Mouse (Mus musculus) olfactory bulb, adult 2 months (tissue): ENCODE measurements at regions not wholly inside any gene's neighbourhood (a gene's known extent, or its start where the extent isn't known, plus 50 kb on each side); places are given as distances from the start of the nearest gene placed in this dataset.

Experiments
- CTCF ChIP-seq: fragments of 200-500 bp; IDR thresholded peaks from 2 replicates; pipeline ENCODE4 v1.5.1; 2012; ENCODE audit warnings: low read depth, mild to moderate bottlenecking, low read length, moderate library complexity; ENCODE audit not compliant: insufficient read depth
- POLR2A ChIP-seq: fragments of 200-500 bp; IDR thresholded peaks from 2 replicates; pipeline ENCODE4 v1.6.1; 2012; ENCODE audit warnings: mild to moderate bottlenecking, low read depth, low read length, moderate library complexity; ENCODE audit not compliant: insufficient read depth

DNA sequence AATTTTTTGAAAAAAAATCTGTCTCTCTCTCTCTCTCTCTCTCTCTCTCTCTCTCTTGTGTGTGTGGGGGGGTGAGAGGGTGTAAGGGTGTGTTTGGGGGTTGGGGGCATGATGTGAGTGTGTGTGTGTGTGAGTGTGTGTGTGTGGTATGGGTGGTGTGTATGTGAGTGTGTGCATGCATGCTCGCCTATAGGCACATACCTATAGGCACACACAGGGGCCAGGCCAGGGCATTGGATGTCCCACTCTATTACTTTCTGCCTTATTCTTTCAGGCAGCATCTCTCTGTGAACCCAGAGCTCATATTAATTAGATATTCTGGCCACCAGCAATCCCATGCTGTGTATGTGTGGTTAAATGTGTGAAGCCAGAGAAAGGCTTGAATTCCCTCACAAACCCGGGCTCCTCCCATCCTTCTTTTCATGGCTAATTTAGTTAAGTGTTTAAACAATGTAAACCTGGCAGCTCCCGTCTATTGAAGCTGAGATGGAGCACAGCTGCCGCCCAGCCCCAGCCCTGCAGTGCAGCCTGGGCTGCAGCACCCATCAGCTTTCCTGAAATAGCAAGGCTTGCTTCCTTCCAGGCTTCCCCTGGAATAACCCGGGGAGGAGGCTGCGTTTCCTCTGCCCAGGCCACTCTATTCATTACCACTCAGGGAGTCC, 288.8 kb upstream of the Zfp637 start:
- TF ChIP-seq CTCF (no peak), POLR2A (no peak)
